Mouse (Mus musculus): Measurements from ENCODE around the gene Rad51c.
A peak's percentile ranks its signal among the peaks of the same experiment; 100 is the strongest.
"Not testable (repeated sequence)": the region's sequence is repeated elsewhere in the genome, so short reads cannot be mapped to it uniquely, and the experiment has no call there.

Gene Rad51c

DNA sequence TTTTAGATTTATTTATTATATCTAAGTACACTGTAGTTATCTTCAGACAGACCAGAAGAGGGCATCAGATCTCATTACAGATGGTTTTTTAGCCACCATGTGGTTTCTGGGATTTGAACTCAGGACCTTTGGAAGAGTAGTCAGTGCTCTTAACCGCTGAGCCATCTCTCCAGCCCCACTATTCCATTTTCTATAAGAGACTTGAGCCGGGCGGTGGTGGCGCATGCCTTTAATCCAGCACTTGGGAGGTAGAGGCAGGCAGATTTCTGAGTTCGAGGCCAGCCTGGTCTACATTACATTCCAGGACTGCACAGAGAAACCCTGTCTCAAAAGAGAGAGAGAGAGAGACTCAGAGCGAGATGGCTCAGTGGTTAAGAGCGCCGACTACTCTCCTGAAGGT lies 27.1 kb upstream of the Rad51c start:
- DNase-seq = not testable (repeated sequence)

DNA sequence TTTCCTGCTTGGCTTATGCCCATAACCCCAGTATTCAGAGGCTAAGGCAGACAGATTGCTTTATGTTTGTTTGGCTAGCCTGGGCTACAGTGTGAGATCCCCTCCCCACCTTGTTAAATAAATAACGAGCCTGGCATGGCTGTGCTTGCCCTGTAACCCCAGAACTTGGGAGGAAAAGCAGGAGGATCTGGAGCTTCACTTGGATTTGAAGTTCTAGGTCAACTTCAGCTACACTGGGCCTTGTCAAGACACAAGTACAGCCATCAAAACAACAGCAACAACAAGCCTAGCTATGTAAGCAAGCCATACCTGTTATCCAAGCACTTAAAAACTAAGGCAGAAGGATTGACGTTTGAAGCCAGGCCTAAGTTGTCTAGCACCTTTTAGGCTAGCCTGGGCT lies 25.6 kb upstream of the Rad51c start:
- DNase-seq = no peak

DNA sequence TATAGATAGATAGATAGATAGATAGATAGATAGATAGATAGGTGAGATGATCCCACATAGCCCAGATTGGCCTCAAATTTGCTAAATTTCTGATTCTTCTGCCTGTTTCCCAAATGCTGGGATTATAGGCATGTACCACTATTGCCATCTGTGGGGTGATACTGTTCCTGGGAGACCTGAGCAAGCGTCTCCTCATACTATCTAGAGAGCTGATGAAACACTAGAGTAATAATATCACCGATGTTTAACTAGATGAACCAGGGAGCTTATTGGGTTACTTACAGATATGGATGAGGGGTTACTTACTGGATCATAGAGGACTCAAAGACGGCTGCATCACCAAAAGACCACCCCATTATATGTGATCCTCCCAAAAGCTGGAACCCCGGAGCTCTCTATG lies 24.6 kb upstream of the Rad51c start:
- no peak for DNase-seq

DNA sequence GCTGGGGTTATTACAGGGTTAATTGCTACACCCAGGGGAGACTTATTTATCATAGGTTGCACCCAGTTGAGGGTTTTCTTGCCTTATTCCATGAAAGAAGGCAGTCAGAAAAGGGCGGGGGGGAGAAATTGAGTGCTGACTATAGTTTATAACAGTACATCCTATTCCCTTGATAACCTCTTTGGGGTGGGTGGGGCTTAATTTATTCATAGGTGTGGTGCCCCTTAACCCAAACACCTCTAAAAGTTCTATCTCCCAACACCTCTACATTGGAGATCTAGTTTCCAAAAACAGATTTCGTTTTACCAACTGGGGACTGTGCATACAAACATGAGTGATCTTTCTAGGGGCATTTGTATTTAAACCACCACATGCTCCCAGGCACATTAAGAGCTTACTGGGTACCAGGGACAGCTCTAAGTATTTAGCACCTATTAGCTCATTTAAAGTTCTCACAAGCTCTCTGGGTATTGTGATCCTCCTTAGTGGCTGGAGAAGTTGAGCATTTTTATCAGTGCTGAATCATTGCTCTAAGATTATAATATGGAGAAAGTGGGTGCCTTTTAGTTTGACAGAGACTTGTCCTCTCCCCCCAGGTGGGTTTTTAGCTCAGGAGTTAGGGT lies 23.4 kb upstream of the Rad51c start:
- no peak for DNase-seq

DNA sequence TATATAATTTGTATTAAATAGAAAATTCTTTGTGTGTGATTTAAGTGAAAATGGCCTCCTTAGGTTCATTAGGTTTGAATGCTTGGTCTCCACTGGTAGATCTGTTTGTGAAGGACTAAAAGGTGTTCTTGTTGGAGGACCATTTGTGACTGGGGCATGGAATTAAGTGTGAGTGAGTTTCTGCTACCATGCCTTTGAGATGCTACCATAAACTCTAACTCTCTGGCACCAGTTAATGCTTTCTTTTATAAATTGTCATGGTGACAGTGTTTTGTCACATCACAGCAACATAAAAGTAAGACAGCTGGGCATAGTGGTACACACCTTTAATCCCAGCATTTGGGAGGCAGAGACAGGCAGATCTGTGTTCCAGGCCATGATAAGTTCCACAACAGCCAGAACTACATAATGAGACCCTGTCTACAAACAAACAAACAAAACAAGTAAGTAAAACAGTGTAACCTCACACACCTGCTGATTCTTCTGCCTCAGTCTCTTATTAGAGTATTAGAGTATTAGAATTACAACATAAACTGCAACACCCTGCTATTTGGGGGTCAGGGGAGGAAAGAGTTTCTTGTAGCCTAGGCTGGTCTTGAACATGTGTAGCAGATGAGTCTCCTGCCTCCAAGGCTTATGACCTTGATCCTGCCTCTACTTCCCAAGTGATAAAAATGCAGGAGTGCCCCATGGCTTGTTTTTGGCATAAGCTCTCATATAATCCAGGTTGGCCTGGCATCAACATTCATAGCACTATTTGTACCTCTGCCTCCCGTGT lies 22.7 kb upstream of the Rad51c start:
- no peak for DNase-seq

DNA sequence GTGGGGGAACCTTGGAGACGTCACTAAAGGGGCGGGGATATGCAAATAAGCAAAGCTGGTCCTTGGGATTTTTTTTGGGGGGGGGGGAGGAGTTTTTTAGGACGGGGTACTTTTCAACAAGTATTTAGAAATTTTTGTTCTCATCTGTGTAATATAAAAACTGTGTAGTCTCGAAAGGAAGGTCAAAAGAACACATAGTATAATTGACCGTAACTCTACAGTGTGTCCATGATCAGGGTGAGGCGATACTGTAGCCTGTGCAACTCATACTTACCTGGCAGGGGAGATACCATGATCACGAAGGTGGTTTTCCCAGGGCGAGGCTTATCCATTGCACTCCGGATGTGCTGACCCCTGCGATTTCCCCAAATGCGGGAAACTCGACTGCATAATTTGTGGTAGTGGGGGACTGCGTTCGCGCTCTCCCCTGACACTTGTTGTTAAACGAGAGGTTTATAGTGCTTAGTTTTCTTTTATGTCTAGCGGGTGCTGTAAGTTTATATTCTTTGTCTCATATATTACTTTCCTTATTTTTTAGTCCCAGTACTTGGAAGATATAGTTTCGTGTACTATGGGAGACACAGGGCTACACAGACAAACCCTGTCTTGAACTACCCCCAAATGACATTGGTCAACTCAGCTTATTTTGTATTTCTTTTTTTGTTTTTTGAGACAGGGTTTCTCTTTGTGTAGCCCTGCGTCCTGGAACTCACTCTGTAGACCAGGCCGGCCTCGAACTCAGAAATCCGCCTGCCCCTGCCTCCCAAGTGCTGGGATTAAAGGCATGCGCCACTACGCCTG lies 21.9 kb upstream of the Rad51c start:
- peak; percentile 82 for DNase-seq

DNA sequence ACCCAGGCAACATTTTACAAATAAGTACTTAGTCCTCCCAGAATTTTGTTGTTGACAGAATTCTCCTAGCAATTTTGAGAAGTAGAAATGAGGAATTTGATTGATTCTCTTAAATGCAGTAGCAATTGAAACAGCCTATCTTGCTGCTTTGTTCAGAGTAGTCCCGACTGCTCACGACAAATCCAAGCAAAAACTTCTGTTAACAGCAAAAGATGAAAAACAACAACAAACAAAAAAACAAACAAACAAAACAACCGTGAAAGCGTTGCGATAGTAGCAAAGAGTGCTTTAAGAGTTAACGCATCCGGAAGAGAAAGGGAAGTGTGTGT lies 21.3 kb upstream of the Rad51c start:
- no peak for DNase-seq

- DNase-seq = no peak
These were observed 19.0 kb upstream of the Rad51c start for GRCm38 (mm10) chr11:87423551-87424325.

- DNase-seq = peak; percentile 86
These were observed 18.0 kb upstream of the Rad51c start for GRCm38 (mm10) chr11:87422511-87423340.

GRCm38 (mm10) chr11:87421760-87422201 lies 17.0 kb upstream of the Rad51c start:
- no peak for DNase-seq

- no peak for DNase-seq
These were observed 16.1 kb upstream of the Rad51c start for GRCm38 (mm10) chr11:87420861-87421260.

- no peak for DNase-seq
These were observed 11.4 kb upstream of the Rad51c start for GRCm38 (mm10) chr11:87416120-87416519.

- DNase-seq = not testable (repeated sequence)
These were observed 8.7 kb upstream of the Rad51c start for GRCm38 (mm10) chr11:87413412-87413811.

- peak; percentile 95 for DNase-seq
These were observed 472 bp downstream of the Rad51c start for GRCm38 (mm10) chr11:87404111-87404853.

DNA sequence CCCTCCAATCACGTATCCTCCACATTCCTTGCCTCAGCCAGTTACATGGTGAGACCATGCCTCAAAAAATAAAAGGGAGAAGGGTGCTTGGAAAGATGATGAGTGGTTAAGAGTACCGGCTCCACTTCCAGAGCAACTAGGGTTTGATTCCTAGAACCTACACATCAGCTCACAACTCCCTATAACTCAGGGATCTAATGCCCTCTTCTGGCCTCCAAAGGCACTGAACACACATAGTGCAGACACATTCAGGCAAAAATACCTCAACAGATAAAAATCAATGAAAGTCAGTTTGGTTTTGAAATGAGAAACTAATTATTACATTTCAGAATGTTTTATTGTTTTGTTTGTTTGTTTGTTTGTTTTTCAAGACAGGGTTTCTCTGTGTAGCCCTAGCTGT lies 6.4 kb downstream of the Rad51c start:
- no peak for DNase-seq

DNA sequence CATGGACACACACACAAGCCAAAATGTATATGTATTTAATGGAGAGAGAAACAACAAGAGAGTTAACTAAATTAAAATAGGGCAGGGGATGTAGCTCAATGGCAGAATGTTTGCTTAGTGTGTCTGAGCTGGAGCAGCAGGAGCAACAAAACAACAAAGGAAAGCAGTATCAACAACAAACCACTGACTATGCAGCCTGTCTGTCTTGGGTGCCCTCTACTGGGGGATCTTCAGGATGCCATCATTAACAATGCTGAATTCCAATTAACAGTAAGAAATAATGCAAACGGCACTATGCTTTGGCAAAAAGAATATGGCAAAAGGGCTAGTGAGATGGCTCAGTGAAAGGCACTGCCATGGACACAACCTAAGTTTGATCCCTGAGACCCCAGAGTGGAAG lies 10.9 kb downstream of the Rad51c start:
- peak; percentile 26 for DNase-seq

- peak; percentile 50 for DNase-seq
These were observed 19.1 kb downstream of the Rad51c start for GRCm38 (mm10) chr11:87385676-87386075.

GRCm38 (mm10) chr11:87384551-87384950 lies 20.2 kb downstream of the Rad51c start:
- no peak for DNase-seq

- DNase-seq = no peak
These were observed 36.7 kb downstream of the Rad51c start for GRCm38 (mm10) chr11:87367865-87368580.

- no peak for DNase-seq
These were observed 37.7 kb downstream of the Rad51c start for GRCm38 (mm10) chr11:87367061-87367460.

GRCm38 (mm10) chr11:87365120-87365519 lies 39.6 kb downstream of the Rad51c start:
- no peak for DNase-seq
